Mouse (Mus musculus) left cerebral cortex, postnatal 36 days (tissue): ENCODE data around the gene Mocs2. TPM values are rescaled to one million over a fixed set of nuclear protein-coding genes. Genes with fewer than 3 reads are reported as not detected.

Experiments used
- DNase-seq, 2 experiments: peaks; one replicate each; pipeline ENCODE4 v3.0.0; 2021 to 2022; ENCODE audit warnings: low spot score in 2 of 2, mixed read lengths in 1 of 2
- intact Hi-C: fragments of 180-260 bp; cut with DNase I; formaldehyde crosslinking; loops from one replicate; pipeline ENCODE4 v1.15.1; 2025
- total RNA-seq, 2 experiments: library from RNA; stranded (reverse); gene quantifications; 2 replicates each; pipeline ENCODE4 v1.2.3; 2021

Gene Mocs2
- total RNA-seq, 2 experiments from 2014 or later, result 73.5 to 74.4 TPM

- intact Hi-C loops, result no loop called here
- no peak for DNase-seq
Measured at GRCm38 (mm10) chr13:114852264-114853111, 34.5 kb downstream of the Mocs2 start.

- intact Hi-C loops, result no loop called here
- no peak for DNase-seq
Measured at GRCm38 (mm10) chr13:114853152-114853551, 35.1 kb downstream of the Mocs2 start.

- intact Hi-C loops, result no loop called here
- DNase-seq, result no peak
Measured at GRCm38 (mm10) chr13:114854023-114854422, 36.0 kb downstream of the Mocs2 start.

- intact Hi-C loops, result no loop called here
Measured at GRCm38 (mm10) chr13:114854428-114854827, 36.4 kb downstream of the Mocs2 start.

GRCm38 (mm10) chr13:114855573-114856268 lies 37.7 kb downstream of the Mocs2 start:
- intact Hi-C loops, result no loop called here
- no peak for DNase-seq

More at GRCm38 (mm10) chr13:114854428-114854827, 36.4 kb downstream of the Mocs2 start:
- no peak for DNase-seq

- intact Hi-C loops, result no loop called here
- DNase-seq, result no peak
Measured at GRCm38 (mm10) chr13:114856269-114856627, 38.2 kb downstream of the Mocs2 start.

- DNase-seq, result no peak
- intact Hi-C loops, result no loop called here
Measured at GRCm38 (mm10) chr13:114857525-114857924, 39.5 kb downstream of the Mocs2 start.

- intact Hi-C loops, result no loop called here
- no peak for DNase-seq
Measured at GRCm38 (mm10) chr13:114874738-114875137, 56.7 kb downstream of the Mocs2 start.

- DNase-seq, result no peak
- intact Hi-C loops, result no loop called here
Measured at GRCm38 (mm10) chr13:114876005-114876520, 58.0 kb downstream of the Mocs2 start.

GRCm38 (mm10) chr13:114878667-114879066 lies 60.6 kb downstream of the Mocs2 start:
- DNase-seq, result no peak
- intact Hi-C loops, result no loop called here

Other genes starting within 250 kb of the Mocs2 start
- gene Itga2, start 113.9 kb downstream of the Mocs2 start, total RNA-seq, result under 1 TPM in 1 of 2 experiments, not detected in 1; 0.32 TPM